Mouse (Mus musculus) kidney, adult 2 months (tissue): Measurements from ENCODE around the gene Cftr.

ENCODE experiments used
- CTCF ChIP-seq: fragments of 200-500 bp; conservative IDR thresholded peaks from 2 replicates; pipeline ENCODE4 v1.5.1; 2011; ENCODE audit warnings: low read depth, mild to moderate bottlenecking, control low read depth, low read length, moderate library complexity, mixed read lengths; ENCODE audit not compliant: insufficient read depth, insufficient read length
- POLR2A ChIP-seq: fragments of 200-500 bp; IDR thresholded peaks from one replicate; pipeline ENCODE4 v1.6.1; 2011; ENCODE audit warnings: low read depth, low read length, control low read depth

DNA sequence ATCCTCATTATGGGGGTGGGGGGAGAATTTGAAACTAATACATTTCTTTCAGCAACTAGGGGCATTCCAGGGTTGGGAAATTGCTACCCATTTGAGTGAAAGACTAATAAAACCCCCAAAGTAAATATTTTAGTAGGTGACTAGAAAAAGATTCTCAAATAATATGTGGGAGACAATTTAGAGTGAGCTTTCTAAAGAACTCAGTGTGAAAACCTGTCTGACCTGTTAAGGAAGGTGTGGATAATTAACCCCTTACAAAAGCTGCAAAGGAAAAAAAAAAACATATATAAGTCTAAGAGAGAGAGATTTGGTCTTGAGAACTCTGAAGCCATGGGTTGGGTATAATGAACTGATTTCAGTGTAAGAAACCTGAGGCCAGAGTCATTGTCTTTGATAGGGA is 167.8 kb downstream of the Cftr start:
- TF ChIP-seq CTCF (no peak), POLR2A (no peak)
